Mouse (Mus musculus) large intestine, adult 2 months (tissue): ENCODE measurements around the gene Unc13b. TPM values are rescaled to one million over a fixed set of nuclear protein-coding genes. Genes with fewer than 3 reads are reported as not detected.

ENCODE experiments used
- DNase-seq: peaks from one replicate; pipeline ENCODE4 v3.0.0-alpha.2; 2012; ENCODE audit warnings: low read depth, low spot score
- WGBS: fragments of 180-500 bp; shearing (Covaris S2); methylation state at CpG from one replicate; pipeline ENCODE4 v1.1.7; 2018; 5-methylcytosine and 5-hydroxymethylcytosine counted together
- polyA plus RNA-seq: library from polyadenylated mRNA; depleted of rRNA; stranded (reverse); fragments of >200 nt; gene quantifications from 2 replicates; pipeline ENCODE4 v1.2.3, GENCODE M21; 2012

The Unc13b gene
- polyA plus RNA-seq, 1 experiment = 7.7 TPM

GRCm38 (mm10) chr4:43204946-43205345 lies 146.2 kb downstream of the Unc13b start:
- DNase-seq = no peak
- WGBS = 94% methylated on average over 2 of the region's 2 CpGs

GRCm38 (mm10) chr4:43205571-43205970 lies 146.8 kb downstream of the Unc13b start:
- no peak for DNase-seq
- 65% methylated on average over 4 of the region's 4 CpGs for WGBS

- WGBS = 85% methylated on average over 5 of the region's 5 CpGs
- DNase-seq = no peak
Observed at GRCm38 (mm10) chr4:43206989-43207388, 148.2 kb downstream of the Unc13b start.

GRCm38 (mm10) chr4:43209081-43209579 lies 150.4 kb downstream of the Unc13b start:
- DNase-seq = no peak
- 42% methylated on average over 8 of the region's 8 CpGs for WGBS

GRCm38 (mm10) chr4:43209673-43210072 lies 150.9 kb downstream of the Unc13b start:
- 65% methylated on average over 6 of the region's 6 CpGs for WGBS
- no peak for DNase-seq

GRCm38 (mm10) chr4:43216491-43216890 lies 157.7 kb downstream of the Unc13b start:
- WGBS = 64% methylated on average over 3 of the region's 3 CpGs
- DNase-seq = no peak

- no peak for DNase-seq
- 93% methylated on average over 1 of the region's 1 CpGs for WGBS
Observed at GRCm38 (mm10) chr4:43217997-43218396, 159.2 kb downstream of the Unc13b start.

- WGBS = 90% methylated on average over 3 of the region's 3 CpGs
- no peak for DNase-seq
Observed at GRCm38 (mm10) chr4:43231821-43232220, 173.1 kb downstream of the Unc13b start.

- DNase-seq = no peak
- 82% methylated on average over 1 of the region's 1 CpGs for WGBS
Observed at GRCm38 (mm10) chr4:43232985-43233384, 174.2 kb downstream of the Unc13b start.

- WGBS = 90% methylated on average over 6 of the region's 6 CpGs
- no peak for DNase-seq
Observed at GRCm38 (mm10) chr4:43233489-43233888, 174.7 kb downstream of the Unc13b start.

- WGBS = 94% methylated on average over 9 of the region's 9 CpGs
- no peak for DNase-seq
Observed at GRCm38 (mm10) chr4:43236898-43237297, 178.1 kb downstream of the Unc13b start.

GRCm38 (mm10) chr4:43240716-43241115 lies 182.0 kb downstream of the Unc13b start:
- no peak for DNase-seq
- 76% methylated on average over 1 of the region's 1 CpGs for WGBS

- 32% methylated on average over 2 of the region's 2 CpGs for WGBS
- DNase-seq = no peak
Observed at GRCm38 (mm10) chr4:43244022-43244421, 185.3 kb downstream of the Unc13b start.

GRCm38 (mm10) chr4:43245776-43246175 lies 187.0 kb downstream of the Unc13b start:
- WGBS = 86% methylated on average over 4 of the region's 4 CpGs
- DNase-seq = no peak

- DNase-seq = no peak
- WGBS = 80% methylated on average over 7 of the region's 7 CpGs
Observed at GRCm38 (mm10) chr4:43248026-43248425, 189.3 kb downstream of the Unc13b start.

- no peak for DNase-seq
- WGBS = 85% methylated on average over 2 of the region's 2 CpGs
Observed at GRCm38 (mm10) chr4:43248909-43249308, 190.2 kb downstream of the Unc13b start.

GRCm38 (mm10) chr4:43251269-43251668 lies 192.5 kb downstream of the Unc13b start:
- 84% methylated on average over 6 of the region's 6 CpGs for WGBS

GRCm38 (mm10) chr4:43257040-43257439 lies 198.3 kb downstream of the Unc13b start:
- DNase-seq = no peak
- WGBS = 97% methylated on average over 2 of the region's 2 CpGs

More at GRCm38 (mm10) chr4:43251269-43251668, 192.5 kb downstream of the Unc13b start:
- no peak for DNase-seq

- DNase-seq = no peak
- 83% methylated on average over 4 of the region's 4 CpGs for WGBS
Observed at GRCm38 (mm10) chr4:43258556-43258955, 199.8 kb downstream of the Unc13b start.

- no peak for DNase-seq
- WGBS = 27% methylated on average over 3 of the region's 3 CpGs
Observed at GRCm38 (mm10) chr4:43259435-43259834, 200.7 kb downstream of the Unc13b start.

GRCm38 (mm10) chr4:43260096-43260495 lies 201.3 kb downstream of the Unc13b start:
- no peak for DNase-seq
- 48% methylated on average over 5 of the region's 5 CpGs for WGBS

GRCm38 (mm10) chr4:43262821-43263220 lies 204.1 kb downstream of the Unc13b start:
- 88% methylated on average over 6 of the region's 6 CpGs for WGBS
- DNase-seq = no peak
